Mouse (Mus musculus): ENCODE results near the gene Mapk8ip1.

The Mapk8ip1 gene

GRCm38 (mm10) chr2:92425366-92425765 is 24.3 kb upstream of the Mapk8ip1 start:
- CTCF ChIA-PET, result no interaction called here

- CTCF ChIA-PET, result no interaction called here
Measured at GRCm38 (mm10) chr2:92424462-92425308, 23.6 kb upstream of the Mapk8ip1 start.

- CTCF ChIA-PET, result no interaction called here
Measured at GRCm38 (mm10) chr2:92423702-92424461, 22.8 kb upstream of the Mapk8ip1 start.

DNA sequence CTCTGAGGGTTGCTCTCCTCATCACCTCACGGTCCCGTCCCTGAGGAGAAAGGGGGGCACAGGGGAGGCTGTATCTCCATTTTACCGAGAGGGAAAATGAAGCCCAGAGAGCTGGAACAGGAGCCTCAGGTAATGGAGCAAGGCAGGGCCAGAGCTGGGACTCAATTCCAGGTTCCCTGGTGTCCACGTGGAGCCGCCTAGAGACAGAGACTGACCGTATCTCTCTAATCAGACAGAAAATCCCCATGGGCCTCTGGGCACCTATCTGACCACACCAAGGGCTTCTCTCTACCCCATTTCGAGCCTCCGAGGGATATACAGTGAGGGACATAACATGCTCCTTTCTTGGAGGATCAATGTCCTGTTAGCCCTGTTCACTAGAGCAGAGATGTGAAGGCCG is 22.1 kb upstream of the Mapk8ip1 start:
- CTCF ChIA-PET, result no interaction called here

DNA sequence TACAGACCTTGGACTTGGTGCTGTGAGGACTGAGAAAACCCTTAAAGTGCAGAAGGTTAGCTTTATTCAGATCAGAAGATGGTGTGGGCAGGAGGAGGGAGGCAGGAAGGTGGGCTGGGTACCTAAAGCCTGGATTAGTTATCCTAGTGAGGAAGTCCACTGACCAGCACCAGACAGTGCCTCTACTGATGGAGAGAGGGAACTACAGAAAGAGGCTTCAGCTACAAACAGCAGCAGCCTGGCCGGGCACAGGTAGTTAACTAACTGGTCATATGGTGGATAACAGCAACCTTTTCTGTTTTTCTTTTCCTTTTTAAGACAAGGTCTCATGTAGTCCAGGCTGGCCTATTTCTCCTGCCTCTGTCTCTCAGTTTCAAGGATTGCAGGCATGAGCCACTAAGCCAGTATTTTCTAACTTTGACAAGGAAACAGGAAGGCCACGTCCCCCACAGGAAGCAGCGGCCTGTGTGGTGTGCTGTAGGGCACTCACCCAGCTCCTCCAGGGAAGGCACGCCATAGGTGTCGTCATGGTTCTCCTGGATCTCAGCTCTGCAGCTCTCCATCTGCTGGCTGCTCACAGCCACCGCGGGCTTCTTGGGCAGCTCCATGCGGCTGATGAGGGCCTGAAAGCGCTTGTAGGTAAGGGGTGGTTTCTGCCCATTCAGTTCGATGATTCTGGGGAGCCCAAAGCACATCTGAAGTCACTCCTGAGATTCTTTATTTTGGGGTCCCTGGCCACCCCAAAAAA is 21.5 kb upstream of the Mapk8ip1 start:
- CTCF ChIA-PET, result interaction anchor here (0.5 kb wide), 1 partner anchor 9 kb away, joined by 3 read pairs; no protein-coding TSS in a partner anchor

GRCm38 (mm10) chr2:92421723-92422387 is 20.8 kb upstream of the Mapk8ip1 start:
- CTCF ChIA-PET, result no interaction called here

DNA sequence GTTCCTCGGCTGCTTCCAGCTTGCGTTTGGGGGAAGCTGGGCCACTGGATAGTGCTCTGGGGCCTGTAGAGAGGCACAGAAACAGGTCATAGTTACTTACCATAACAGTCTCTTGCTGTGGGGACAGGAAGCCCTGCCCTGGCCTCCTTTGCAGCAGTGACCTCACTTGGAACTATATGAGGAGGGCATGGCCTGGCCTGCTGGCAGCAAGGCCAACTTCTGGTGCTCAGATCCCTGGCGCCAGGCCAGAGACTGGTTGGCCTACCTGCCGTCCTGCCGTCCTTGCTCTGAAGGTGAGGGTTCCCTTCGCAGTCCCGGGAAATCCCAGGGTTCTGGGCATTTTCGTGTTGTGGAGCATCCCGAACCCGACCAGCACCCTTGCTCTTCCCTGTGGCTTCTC is 10.6 kb upstream of the Mapk8ip1 start:
- CTCF ChIA-PET, result no interaction called here

GRCm38 (mm10) chr2:92408309-92409045 is 7.4 kb upstream of the Mapk8ip1 start:
- CTCF ChIA-PET, result no interaction called here

GRCm38 (mm10) chr2:92405687-92406086 is 4.6 kb upstream of the Mapk8ip1 start:
- CTCF ChIA-PET, result no interaction called here

- CTCF ChIA-PET, result no interaction called here
Measured at GRCm38 (mm10) chr2:92404737-92405136, 3.7 kb upstream of the Mapk8ip1 start.

GRCm38 (mm10) chr2:92403776-92404319 is 2.8 kb upstream of the Mapk8ip1 start:
- CTCF ChIA-PET, result no interaction called here

DNA sequence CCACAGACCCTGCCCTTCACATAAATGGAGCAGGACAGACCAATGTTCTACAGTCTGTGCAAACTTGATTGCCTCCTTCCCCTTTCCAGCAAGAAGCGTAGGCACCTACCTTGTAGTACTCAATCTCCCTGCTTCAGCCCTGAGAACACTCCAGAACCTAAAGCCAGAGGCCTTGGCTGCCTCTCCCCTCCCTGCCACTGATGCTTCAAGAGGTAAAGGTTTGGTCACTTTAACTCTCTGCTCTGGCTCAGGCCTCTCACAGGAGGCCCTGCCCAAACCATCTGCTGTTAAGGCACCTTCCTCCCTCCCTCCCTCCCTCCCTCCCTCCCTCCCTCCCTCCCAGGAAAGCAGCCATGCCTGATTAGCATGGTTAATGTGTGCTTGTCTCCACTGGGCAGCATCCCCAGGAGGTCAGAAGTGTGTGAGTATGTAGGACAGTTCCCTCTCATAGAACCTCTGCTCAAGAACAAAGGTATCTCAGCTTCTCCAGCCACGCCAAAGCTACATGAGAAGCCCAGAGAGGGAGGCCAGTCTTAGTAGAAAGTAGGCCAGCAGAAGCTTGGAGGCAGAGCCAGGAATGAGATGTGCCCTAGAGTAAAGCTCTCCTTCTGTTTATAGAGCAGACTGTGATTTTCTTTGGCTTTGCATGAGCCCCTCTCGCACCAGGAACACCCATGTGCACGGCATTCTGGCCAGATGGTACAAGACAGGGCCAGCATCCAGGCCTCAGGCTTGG is 1.7 kb upstream of the Mapk8ip1 start:
- CTCF ChIA-PET, result no interaction called here

DNA sequence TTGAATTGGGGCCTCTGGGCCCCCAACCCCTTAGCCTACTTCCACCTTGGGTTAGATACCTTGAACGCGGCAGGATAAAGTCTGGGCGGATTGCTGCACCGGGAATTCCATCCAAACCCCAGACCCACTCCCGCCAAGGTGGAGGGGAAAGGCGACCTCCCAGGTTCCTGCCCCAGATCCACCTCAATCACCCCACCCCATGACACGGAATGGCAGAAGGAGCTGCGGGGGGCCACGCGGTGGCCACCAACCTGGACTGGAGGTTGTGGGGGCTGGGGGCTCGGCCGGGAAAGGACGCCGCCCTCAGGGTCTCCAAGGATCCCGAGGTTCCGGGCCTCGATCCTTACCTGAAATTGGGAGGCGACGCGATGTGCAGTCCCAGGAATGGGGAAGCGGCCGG is 381 bp downstream of the Mapk8ip1 start:
- CTCF ChIA-PET, result interaction anchor here (0.7 kb wide), 1 partner anchor 16 kb away, joined by 5 read pairs; no protein-coding TSS in a partner anchor

- CTCF ChIA-PET, result interaction anchor here (0.7 kb wide), 1 partner anchor 16 kb away, joined by 5 read pairs; no protein-coding TSS in a partner anchor
Measured at GRCm38 (mm10) chr2:92399877-92400276, 1.2 kb downstream of the Mapk8ip1 start.

GRCm38 (mm10) chr2:92397436-92397835 is 3.6 kb downstream of the Mapk8ip1 start:
- CTCF ChIA-PET, result no interaction called here

DNA sequence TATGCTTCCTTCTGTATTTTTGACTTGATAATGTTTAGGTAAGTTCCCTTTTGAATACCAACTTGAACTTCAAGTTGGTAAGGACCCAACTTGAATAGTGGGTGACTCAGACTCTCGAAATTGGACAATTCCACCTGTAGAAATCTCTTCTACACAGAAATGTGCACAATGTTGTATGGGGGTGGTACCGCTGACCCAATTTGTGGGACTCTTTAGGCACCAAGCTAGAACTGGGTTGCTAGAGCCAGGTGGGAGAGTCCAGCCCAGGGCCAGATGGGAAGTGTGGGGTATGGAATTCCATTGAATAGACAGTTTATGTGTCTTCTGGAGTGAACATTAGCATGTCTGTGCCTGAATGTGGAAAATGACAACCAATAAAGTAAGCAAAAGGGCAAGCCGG is 5.5 kb downstream of the Mapk8ip1 start:
- CTCF ChIA-PET, result no interaction called here

DNA sequence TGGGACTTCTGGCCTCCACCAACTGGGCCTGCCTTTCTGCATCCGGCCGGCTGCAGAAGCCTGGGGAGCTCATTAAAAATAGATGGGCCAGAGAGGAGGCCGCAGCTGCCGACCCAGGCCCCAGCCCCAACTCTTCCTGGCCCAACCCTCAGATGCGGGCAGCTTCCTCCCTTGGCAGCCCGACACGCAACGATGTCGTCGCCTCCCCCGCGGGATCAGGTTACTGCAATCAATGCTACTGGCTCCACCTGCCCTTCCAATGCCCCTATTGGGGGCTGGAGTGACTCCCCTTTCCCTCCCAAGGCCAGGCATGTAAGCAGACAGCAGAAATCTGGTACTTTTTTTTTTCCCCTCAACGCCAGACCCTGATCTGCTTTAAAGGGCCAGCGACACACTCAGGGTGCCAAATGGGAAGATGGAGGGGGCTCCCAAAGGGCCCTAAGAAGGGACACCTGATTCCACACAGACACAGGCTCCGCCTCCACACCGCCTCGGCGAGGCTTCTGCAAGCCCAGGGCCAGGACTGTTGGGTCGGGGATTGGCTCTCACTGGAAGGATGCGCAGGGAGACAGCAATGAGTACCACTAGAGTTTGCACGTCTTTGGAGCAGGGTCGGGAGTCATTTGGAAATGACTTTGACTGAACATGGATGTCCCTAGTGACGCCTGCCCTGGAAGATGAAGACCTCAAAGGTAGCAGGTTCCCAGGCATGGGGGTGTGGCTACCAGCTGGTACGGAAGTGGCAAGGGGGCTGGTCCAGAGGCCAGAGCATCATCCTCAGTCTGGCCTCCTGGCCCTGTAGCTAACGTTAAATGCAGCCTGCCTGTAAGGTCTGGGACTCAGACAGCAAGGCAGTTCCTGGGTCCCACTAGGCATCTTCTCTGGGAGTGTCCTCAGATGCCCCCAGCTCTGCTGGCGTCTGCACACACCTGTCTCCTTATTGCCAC is 8.5 kb downstream of the Mapk8ip1 start:
- CTCF ChIA-PET, result no interaction called here

DNA sequence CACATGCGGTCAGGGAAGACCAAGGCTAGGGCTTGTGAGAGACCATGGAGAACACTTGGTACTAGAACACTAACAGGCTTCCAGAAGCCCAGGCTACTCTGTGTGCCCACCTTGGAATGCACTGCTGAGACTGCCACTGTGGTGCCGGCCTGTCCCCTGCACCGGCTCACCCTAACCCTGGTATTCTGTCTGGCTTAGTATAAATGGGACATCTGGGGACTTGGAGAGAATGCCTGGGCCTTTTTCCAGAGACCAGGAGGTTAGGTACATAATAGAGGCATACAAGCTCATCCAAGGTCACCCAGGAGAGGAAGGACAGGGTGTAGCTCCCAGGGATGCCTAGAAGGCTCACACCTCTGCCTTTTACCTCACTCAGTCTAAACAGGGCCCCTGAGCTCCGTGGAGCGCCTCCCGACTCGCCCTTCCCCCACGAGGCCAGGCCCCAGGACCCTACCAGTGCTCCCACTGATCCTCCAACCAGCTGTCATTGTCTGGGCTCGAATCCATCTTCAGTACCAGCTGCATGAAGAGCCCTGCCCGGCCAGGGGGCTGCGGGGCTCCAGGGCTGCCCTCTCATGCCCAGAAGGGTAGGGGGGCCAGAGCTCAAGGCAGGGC is 9.3 kb downstream of the Mapk8ip1 start:
- CTCF ChIA-PET, result no interaction called here

GRCm38 (mm10) chr2:92391116-92391515 is 9.9 kb downstream of the Mapk8ip1 start:
- CTCF ChIA-PET, result no interaction called here

All from spleen, embryonic (tissue).